ENCODE assay signal across 11 mouse cellular contexts in genomic region chr5:104101678-104102531, GRCm38 (mm10). TPM values are rescaled to one million over a fixed set of nuclear protein-coding genes. Genes with fewer than 3 reads are reported as not detected.
DNase-seq lines count a peak whose midpoint lies in the region; ATAC-seq and TF ChIP-seq lines count a peak whose summit lies in the region.
"Had no signal": no experiment of that assay in that cellular context is flagged by ENCODE, and none has a peak within 500 bp of the region (broad histone marks: within the 10 kb centered on the region; RNA-seq: fewer than 3 reads in every experiment).

No protein-coding gene starts in this region.

- H3K9me3 ChIP-seq in forebrain, embryonic 10.5 days, result no peaks in the 10 kb centered on the region
- H3K9me3 ChIP-seq in forebrain, embryonic 13.5 days (replicated peaks), result no peaks in the 10 kb centered on the region
- no peaks in the 10 kb centered on the region for H3K9me3 ChIP-seq in limb, embryonic 12.5 days
- H3K9me3 ChIP-seq: liver, embryonic 15.5 days had no signal

- H3K9ac ChIP-seq in forebrain, embryonic 13.5 days, result no peak overlapping the region
- H3K9ac ChIP-seq in limb, embryonic 12.5 days (replicated peaks), result no peak overlapping the region
- H3K9ac ChIP-seq: liver, embryonic 15.5 days had no signal

- H3K4me1 ChIP-seq in forebrain, embryonic 10.5 days, result peaks cover 49% of the 10 kb centered on the region
- peaks cover 22% of the 10 kb centered on the region; the same call in 1 of the 2 replicates for H3K4me1 ChIP-seq in forebrain, embryonic 13.5 days
- H3K4me1 ChIP-seq in testis, adult 2 months (ENCODE audit: control insufficient read depth, insufficient read depth, low read length), result no peaks in the 10 kb centered on the region
- H3K4me1 ChIP-seq in limb, embryonic 12.5 days (replicated peaks), result peaks cover 19% of the 10 kb centered on the region
- H3K4me1 ChIP-seq: liver, embryonic 15.5 days had no signal

- no peaks in the 10 kb centered on the region for H3K36me3 ChIP-seq in forebrain, embryonic 10.5 days (replicated peaks)
- no peaks in the 10 kb centered on the region for H3K36me3 ChIP-seq in forebrain, embryonic 13.5 days (ENCODE audit: poor library complexity, severe bottlenecking)
- no peaks in the 10 kb centered on the region for H3K36me3 ChIP-seq in testis, adult 2 months (ENCODE audit: control insufficient read depth, insufficient read depth, low read length)
- no peaks in the 10 kb centered on the region for H3K36me3 ChIP-seq in limb, embryonic 12.5 days
- H3K36me3 ChIP-seq: liver, embryonic 15.5 days had no signal

- WGBS in forebrain, embryonic 10.5 days, result 9% methylated on average over 10 of the region's 10 CpGs
- WGBS in forebrain, embryonic 13.5 days, result 9% methylated on average over 10 of the region's 10 CpGs
- 14% methylated on average over 10 of the region's 10 CpGs for WGBS in limb, embryonic 12.5 days

- no peak for TF ChIP-seq CTCF in testis, adult 2 months (IDR thresholded peaks at IDR 0.05; ENCODE audit: control insufficient read depth, insufficient read depth, insufficient replicate concordance, low read depth, low read length)

- no peak for DNase-seq in forebrain, embryonic 10.5 days (ENCODE audit: extremely low spot score, low spot score)
- DNase-seq in testis, postnatal 10 days (ENCODE audit: low spot score), result no peak
- DNase-seq in thymus, postnatal 14 days, result no peak
- no peak for DNase-seq in thymus, postnatal 36 days

- H3K4me2 ChIP-seq in forebrain, embryonic 13.5 days, result no peak overlapping the region
- no peak overlapping the region for H3K4me2 ChIP-seq in limb, embryonic 12.5 days
- H3K4me2 ChIP-seq: liver, embryonic 15.5 days had no signal

- TF ChIP-seq POLR2A in testis, adult 2 months (IDR thresholded peaks at IDR 0.05; ENCODE audit: control insufficient read depth, low read depth, low read length), result no peak

- ATAC-seq in forebrain, embryonic 13.5 days, result no peak
- 0 out of 2 replicates have a peak, but pooled peaks have one; percentile 31 for ATAC-seq in limb, embryonic 12.5 days (ENCODE audit: insufficient number of reproducible peaks, insufficient read depth, low FRiP score, low TSS enrichment, low read depth)
- ATAC-seq in inflammation-experienced regulatory T-cells, adult 6 months, result no peak
- ATAC-seq: Patski had no signal

- H3K27me3 ChIP-seq in forebrain, embryonic 10.5 days (ENCODE audit: poor library complexity, severe bottlenecking), result no peaks in the 10 kb centered on the region
- 0 out of 2 replicates have a peak, but pooled peaks cover 4% of the 10 kb centered on the region for H3K27me3 ChIP-seq in forebrain, embryonic 13.5 days
- no peaks in the 10 kb centered on the region for H3K27me3 ChIP-seq in testis, adult 2 months (ENCODE audit: control insufficient read depth, insufficient read depth, low read length)
- H3K27me3 ChIP-seq in limb, embryonic 12.5 days, result no peaks in the 10 kb centered on the region
- H3K27me3 ChIP-seq: liver, embryonic 15.5 days had no signal

- H3K27ac ChIP-seq in forebrain, embryonic 10.5 days, result peak overlapping the region; percentile 83
- H3K27ac ChIP-seq in forebrain, embryonic 13.5 days, result no peak overlapping the region
- H3K27ac ChIP-seq in testis, adult 2 months (ENCODE audit: control insufficient read depth, insufficient read depth, low read depth, low read length), result peak overlapping the region; percentile 54
- H3K27ac ChIP-seq in limb, embryonic 12.5 days, result 0 out of 2 replicates have a peak overlapping the region, but pooled peaks have one; percentile 7
- H3K27ac ChIP-seq: liver, embryonic 15.5 days had no signal

- no peak overlapping the region for H3K4me3 ChIP-seq in forebrain, embryonic 10.5 days
- no peak overlapping the region for H3K4me3 ChIP-seq in forebrain, embryonic 13.5 days
- no peak overlapping the region for H3K4me3 ChIP-seq in testis, adult 2 months (ENCODE audit: control insufficient read depth, low read depth, low read length)
- H3K4me3 ChIP-seq in limb, embryonic 12.5 days (replicated peaks), result no peak overlapping the region
- H3K4me3 ChIP-seq: liver, embryonic 15.5 days; myocyte had no signal

RNA-seq across cellular contexts. Expression of gene Sparcl1, which starts 11.6 kb away (rescaled TPM):
- 13.3 and 13.4 TPM in 2 replicates for polyA plus RNA-seq in forebrain, embryonic 10.5 days (2016; fragmentation: Nextera tagmentation; extraction: Ambion mirVana)
- polyA plus RNA-seq in forebrain, embryonic 13.5 days (2015; fragmentation: Nextera tagmentation; extraction: Ambion mirVana), result 34.7 and 41.3 TPM in 2 replicates
- polyA plus RNA-seq in testis, adult 2 months (2012; rRNA removed), result 15.8 and 23.1 TPM in 2 replicates
- 27.2 and 28.2 TPM in 2 replicates for polyA plus RNA-seq in limb, embryonic 12.5 days (2016; fragmentation: Nextera tagmentation; extraction: Ambion mirVana)
- polyA plus RNA-seq in inflammation-experienced regulatory T-cells, adult 6 months (2017; shearing (Covaris generic)), result not detected
- polyA plus RNA-seq: Patski had no signal

RNA-seq across cellular contexts. Expression of gene Gm17660, which starts 24.5 kb away (rescaled TPM):
- 0.31 TPM in 1 of 2 replicates, not detected in the other for polyA plus RNA-seq in forebrain, embryonic 10.5 days (2016; fragmentation: Nextera tagmentation; extraction: Ambion mirVana)
- polyA plus RNA-seq in forebrain, embryonic 13.5 days (2015; fragmentation: Nextera tagmentation; extraction: Ambion mirVana), result not detected in 2 replicates
- polyA plus RNA-seq in testis, adult 2 months (2012; rRNA removed), result 0.26 and 0.62 TPM in 2 replicates
- not detected in 2 replicates for polyA plus RNA-seq in limb, embryonic 12.5 days (2016; fragmentation: Nextera tagmentation; extraction: Ambion mirVana)
- polyA plus RNA-seq in inflammation-experienced regulatory T-cells, adult 6 months (2017; shearing (Covaris generic)), result not detected
- polyA plus RNA-seq: liver, embryonic 15.5 days; myocyte; Patski had no signal

RNA-seq across cellular contexts. Expression of gene Nudt9, which starts 55.8 kb away (rescaled TPM):
- polyA plus RNA-seq in forebrain, embryonic 10.5 days (2016; fragmentation: Nextera tagmentation; extraction: Ambion mirVana), result 67.9 TPM in 2 replicates
- 50.9 and 53.3 TPM in 2 replicates for polyA plus RNA-seq in forebrain, embryonic 13.5 days (2015; fragmentation: Nextera tagmentation; extraction: Ambion mirVana)
- 170 and 195 TPM in 2 replicates for polyA plus RNA-seq in testis, adult 2 months (2012; rRNA removed)
- polyA plus RNA-seq in limb, embryonic 12.5 days (2016; fragmentation: Nextera tagmentation; extraction: Ambion mirVana), result 65.4 and 66.1 TPM in 2 replicates
- polyA plus RNA-seq in inflammation-experienced regulatory T-cells, adult 6 months (2017; shearing (Covaris generic)), result 10 to 100 TPM; 14.9 to 17.8 (median 16.2) TPM

Comparison
In these comparisons a context has a peak if more than half of its experiments do, and no peak if none do; other contexts are left out.
1. RNA of gene Sparcl1, which starts 11.6 kb away (polyA plus RNA-seq): 34.7 to 41.3 TPM in forebrain, embryonic 13.5 days, 27.2 to 28.2 TPM in limb, embryonic 12.5 days, 15.8 to 23.1 TPM in testis, adult 2 months and 13.3 to 13.4 TPM in forebrain, embryonic 10.5 days; not detected in inflammation-experienced regulatory T-cells, adult 6 months; every median in the first group is over 10 times any median in the second.